Mouse (Mus musculus) midbrain, embryonic 14.5 days (tissue): ENCODE data around the gene Fcrla. TPM values are rescaled to one million over a fixed set of nuclear protein-coding genes. Genes with fewer than 3 reads are reported as not detected.

Experiments
- ATAC-seq: fragments of 200-750 bp; cut with Nextera tagmentation; 2 replicates; pipeline ENCODE4 v1.8.0; 2017; ENCODE audit warnings: moderate number of reproducible peaks, moderate library complexity; ENCODE audit not compliant: low FRiP score, low TSS enrichment
- DNase-seq: peaks from one replicate; pipeline ENCODE4 v3.0.0-alpha.2; 2015
- H3K27ac ChIP-seq: fragments of 300-500 bp; sonication (generic); replicated peaks from 2 replicates; pipeline ENCODE4 v1.5.1; 2014; ENCODE audit warnings: mild to moderate bottlenecking, low read depth, low read length, moderate library complexity
- H3K27me3 ChIP-seq: fragments of 300-500 bp; sonication (generic); 2 replicates; pipeline ENCODE4 v1.6.1; 2014; ENCODE audit warnings: low read length, control low read depth, mixed read lengths; ENCODE audit not compliant: control insufficient read depth, insufficient read depth
- H3K36me3 ChIP-seq: fragments of 300-500 bp; sonication (generic); 2 replicates; pipeline ENCODE4 v1.6.1; 2014; ENCODE audit warnings: low read length, control low read depth; ENCODE audit not compliant: control insufficient read depth, insufficient read depth
- H3K4me1 ChIP-seq: fragments of 300-500 bp; sonication (generic); 2 replicates; pipeline ENCODE4 v1.6.1; 2014; ENCODE audit warnings: mild to moderate bottlenecking, antibody characterized with exemption, low read length, control low read depth; ENCODE audit not compliant: control insufficient read depth, insufficient read depth
- H3K4me2 ChIP-seq: fragments of 300-500 bp; sonication (generic); 2 replicates; pipeline ENCODE4 v1.6.1; 2014; ENCODE audit warnings: mild to moderate bottlenecking, low read length, moderate library complexity
- H3K4me3 ChIP-seq: fragments of 300-500 bp; sonication (generic); replicated peaks from 2 replicates; pipeline ENCODE4 v1.5.1; 2014; ENCODE audit warnings: low read depth, low read length
- H3K9ac ChIP-seq: fragments of 300-500 bp; sonication (generic); replicated peaks from 2 replicates; pipeline ENCODE4 v1.6.1; 2014; ENCODE audit warnings: mild to moderate bottlenecking, low read length, moderate library complexity
- H3K9me3 ChIP-seq: fragments of 300-500 bp; sonication (generic); 2 replicates; pipeline ENCODE4 v1.6.1; 2016; ENCODE audit warnings: low read length, control low read depth, mixed read lengths; ENCODE audit not compliant: control insufficient read depth
- WGBS: fragments of 180-500 bp; shearing (Covaris S2); extraction: QIAGEN DNeasy Blood & Tissue Kit; methylation state at CpG from one replicate; pipeline ENCODE4 v1.1.7; 2014; 5-methylcytosine and 5-hydroxymethylcytosine counted together
- polyA plus RNA-seq: library from polyadenylated mRNA; unstranded; fragments of >200 nt; fragmentation: Nextera tagmentation; extraction: Ambion mirVana; gene quantifications from 2 replicates; pipeline ENCODE4 v1.2.1, GENCODE M21; 2014

Gene Fcrla
- polyA plus RNA-seq, 1 experiment from 2014 or later: not detected

- Histone ChIP-seq H3K4me3 (peak overlapping the region; percentile 63), H3K4me1 (peaks cover 8% of the 10 kb centered on the region), H3K9me3 (no peaks in the 10 kb centered on the region), H3K27ac (0 out of 2 replicates have a peak overlapping the region, but pooled peaks have one; percentile 28), H3K36me3 (peaks cover 7% of the 10 kb centered on the region), H3K9ac (peak overlapping the region; percentile 52; the same call in 1 of the 2 replicates), H3K4me2 (peak overlapping the region; percentile 74), H3K27me3 (no peaks in the 10 kb centered on the region)
- DNase-seq (no peak), ATAC-seq (no peak)
- 20% methylated on average over 14 of the region's 14 CpGs for WGBS
These were observed 58.5 kb downstream of the Fcrla start for GRCm38 (mm10) chr1:170868905-170869283.

GRCm38 (mm10) chr1:170868107-170868904 lies 59.1 kb downstream of the Fcrla start:
- ATAC-seq: peak; percentile 87
- Histone ChIP-seq H3K36me3 (peaks cover 3% of the 10 kb centered on the region; the same call in 1 of the 2 replicates), H3K4me3 (peak overlapping the region; percentile 63), H3K4me2 (peak overlapping the region; percentile 74), H3K27me3 (no peaks in the 10 kb centered on the region), H3K9me3 (no peaks in the 10 kb centered on the region), H3K9ac (peak overlapping the region; percentile 74; the same call in 1 of the 2 replicates), H3K4me1 (peaks cover 8% of the 10 kb centered on the region), H3K27ac (0 out of 2 replicates have a peak overlapping the region, but pooled peaks have one; percentile 28)
- WGBS: under 1% methylated on average over 33 of the region's 33 CpGs
- peak; percentile 92 for DNase-seq

- ATAC-seq (peak; percentile 82), DNase-seq (peak; percentile 96)
- Histone ChIP-seq H3K9me3 (no peaks in the 10 kb centered on the region), H3K4me1 (peaks cover 8% of the 10 kb centered on the region), H3K27me3 (no peaks in the 10 kb centered on the region), H3K27ac (peak within 1 kb of the TSS; percentile 66), H3K4me3 (peak within 1 kb of the TSS; percentile 63), H3K4me2 (peak within 1 kb of the TSS; percentile 74), H3K9ac (peak within 1 kb of the TSS; percentile 74), H3K36me3 (no peaks in the 10 kb centered on the region)
- WGBS: under 1% methylated on average over 25 of the region's 25 CpGs
These were observed 59.7 kb downstream of the Fcrla start, which contains the start of gene Atf6 for GRCm38 (mm10) chr1:170867691-170868105. Gene Atf6, minus strand, starts transcription at chr1:170867771.

Other genes starting within 250 kb of the Fcrla start
- gene Atf6, start 59.8 kb downstream of the Fcrla start, polyA plus RNA-seq: 7.8 and 12.0 TPM in 2 replicates
- gene Gm26620, start 42.5 kb downstream of the Fcrla start, polyA plus RNA-seq: 0.90 and 0.95 TPM in 2 replicates
- gene Dusp12, start 42.0 kb downstream of the Fcrla start, polyA plus RNA-seq: 40.9 and 44.0 TPM in 2 replicates
- 0.34 and 0.71 TPM in 2 replicates for gene Fcrlb, start 14.6 kb downstream of the Fcrla start, polyA plus RNA-seq
- 1.4 TPM in 1 of 2 replicates, not detected in the other for gene Fcgr2b, start 49.0 kb upstream of the Fcrla start, polyA plus RNA-seq
- 1.5 TPM in 1 of 2 replicates, not detected in the other for gene Fcgr4, start 91.3 kb upstream of the Fcrla start, polyA plus RNA-seq
- gene Fcgr3, start 137.4 kb upstream of the Fcrla start, polyA plus RNA-seq: 2.5 and 8.3 TPM in 2 replicates
- gene Cfap126, start 186.3 kb upstream of the Fcrla start, polyA plus RNA-seq: 2.7 and 4.2 TPM in 2 replicates
- gene Sdhc, start 223.0 kb upstream of the Fcrla start, polyA plus RNA-seq: 295 and 310 TPM in 2 replicates
- 0.39 and 0.51 TPM in 2 replicates for gene Mpz, start 223.1 kb upstream of the Fcrla start, polyA plus RNA-seq